Mouse (Mus musculus): Measurements from ENCODE around the gene Olfr1252.

Gene Olfr1252

GRCm38 (mm10) chr2:89724912-89725311, at the start of gene Olfr1252:
Gene Olfr1252 (minus strand): TSS chr2:89725012.
- no peak for DNase-seq

DNA sequence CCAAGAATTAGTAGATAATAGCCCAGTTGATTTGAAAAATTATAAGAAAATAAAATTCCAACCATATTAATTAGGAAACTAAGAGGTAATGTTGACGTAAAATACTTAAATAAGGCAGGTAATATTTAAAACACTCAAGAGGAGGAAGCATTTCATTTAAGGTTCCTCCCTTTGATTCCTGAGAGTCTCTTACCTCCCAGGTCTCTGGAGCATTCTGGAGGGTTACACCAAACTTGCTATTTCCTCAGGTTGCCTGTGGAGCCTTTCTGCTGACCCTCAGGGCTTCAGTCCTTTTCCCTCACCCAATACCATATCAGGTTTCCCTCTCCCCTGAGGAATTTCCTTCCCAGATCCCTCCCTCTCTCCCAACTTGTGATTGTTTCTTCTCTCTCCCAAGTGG, 32.2 kb upstream of the Olfr1252 start, which contains the start of gene Olfr1253:
TSS of gene Olfr1253 (minus strand) at position 101 of the 400 bp plus-strand sequence.
- DNase-seq = no peak

GRCm38 (mm10) chr2:89691980-89692379, 32.8 kb downstream of the Olfr1252 start:
- DNase-seq = no peak

DNA sequence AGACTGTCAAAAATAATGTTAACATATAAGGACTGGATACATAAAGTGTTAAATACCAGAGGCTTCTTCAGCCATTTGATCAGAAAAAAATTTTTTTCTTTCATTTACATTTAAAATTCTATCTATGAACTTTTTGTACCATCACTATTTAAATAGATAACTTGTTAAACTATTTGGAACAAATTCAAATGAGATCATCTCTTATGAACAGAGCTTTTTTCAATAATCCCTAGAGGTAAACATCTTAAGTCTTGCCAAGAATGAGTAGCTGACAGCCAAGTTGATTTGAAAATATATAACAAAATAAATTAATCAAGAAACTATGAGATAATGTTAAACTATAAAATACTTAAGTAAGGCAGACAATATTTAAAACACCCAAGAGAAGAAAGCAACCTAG, 53.0 kb downstream of the Olfr1252 start, which contains the start of gene Olfr1251:
TSS of gene Olfr1251 (minus strand) at position 101 of the 400 bp plus-strand sequence.
- DNase-seq = no peak

Measured in cerebellum, postnatal 36 days (tissue).